Mouse (Mus musculus): ENCODE results near the gene Nlgn1. TPM values are rescaled to one million over a fixed set of nuclear protein-coding genes. Genes with fewer than 3 reads are reported as not detected.

The Nlgn1 gene
- total RNA-seq, 2 experiments from 2014 or later = not detected

DNA sequence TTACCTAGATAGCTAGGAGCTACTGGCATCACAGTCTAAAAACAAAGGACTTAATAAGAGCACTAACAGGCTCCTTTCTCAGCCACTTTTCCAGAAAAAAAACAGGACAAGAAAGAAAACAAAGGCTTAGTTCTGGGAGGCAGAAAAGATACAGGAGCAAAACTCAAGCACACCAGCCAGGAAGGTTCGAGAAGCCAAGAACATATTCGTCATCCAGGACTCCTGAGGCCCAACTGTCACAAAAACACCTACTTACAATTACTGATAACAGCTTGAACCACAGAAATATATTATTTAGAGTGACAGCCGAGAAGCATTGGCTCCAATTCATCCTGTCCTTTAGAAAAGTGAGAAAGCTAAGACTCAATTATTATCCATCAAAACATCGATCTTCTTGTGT lies 281.5 kb downstream of the Nlgn1 start:
- DNase-seq = no peak

DNA sequence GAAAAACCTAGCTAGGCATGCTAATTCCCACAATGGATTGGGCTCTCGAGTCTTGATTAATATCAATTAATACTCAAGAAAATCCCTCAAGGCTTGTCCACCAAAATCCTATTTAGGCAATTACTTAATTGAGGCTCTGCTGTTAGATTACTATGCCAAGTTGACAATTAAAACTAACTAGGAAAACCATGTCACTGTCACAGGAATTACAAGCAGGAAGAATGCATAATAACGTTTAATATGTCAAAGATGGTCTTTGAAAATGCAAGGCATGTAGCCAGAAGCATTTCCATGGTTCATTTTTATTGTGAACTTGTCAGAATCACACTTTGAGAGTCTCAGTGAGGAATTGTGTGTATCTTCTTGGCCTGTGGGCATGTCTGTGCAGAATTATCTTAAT lies 289.3 kb downstream of the Nlgn1 start:
- no peak for DNase-seq

DNA sequence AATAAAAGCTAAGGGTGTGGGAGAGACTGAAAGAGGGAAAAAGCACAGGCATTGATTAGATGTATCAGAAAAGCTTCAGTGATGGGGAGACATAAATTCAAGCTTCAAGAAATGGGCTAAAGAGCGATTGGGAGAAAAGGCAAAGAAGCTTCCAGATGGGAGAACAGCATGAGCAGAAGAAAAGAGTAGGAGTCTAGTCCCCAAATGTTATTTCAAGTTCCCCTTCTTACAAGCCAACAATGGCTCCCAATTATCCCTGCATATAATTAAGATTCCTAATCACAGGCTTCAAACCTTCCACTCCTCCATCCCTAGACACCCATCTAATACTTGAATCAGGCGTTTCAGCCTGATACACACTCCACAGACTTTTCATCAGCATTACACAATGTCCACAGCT lies 292.6 kb downstream of the Nlgn1 start:
- no peak for DNase-seq

DNA sequence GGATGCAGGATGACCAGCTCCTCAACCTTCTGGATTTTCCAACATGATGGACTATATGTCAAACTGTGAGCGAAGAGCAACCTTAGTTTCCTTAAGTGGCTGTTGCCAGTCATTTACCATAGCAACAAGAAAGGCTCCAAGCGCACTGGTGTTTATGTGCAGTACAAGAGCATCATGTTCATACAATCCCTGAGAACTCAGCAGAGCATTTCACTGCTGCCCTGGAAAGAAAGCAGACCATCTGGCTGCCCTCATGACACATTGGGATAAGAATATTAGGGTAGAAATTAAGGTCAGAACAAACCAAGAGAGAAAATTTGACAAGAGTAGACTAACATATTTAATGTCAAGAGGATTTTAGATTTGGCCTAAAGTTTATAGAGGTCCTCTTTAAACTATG lies 306.2 kb downstream of the Nlgn1 start:
- no peak for DNase-seq

DNA sequence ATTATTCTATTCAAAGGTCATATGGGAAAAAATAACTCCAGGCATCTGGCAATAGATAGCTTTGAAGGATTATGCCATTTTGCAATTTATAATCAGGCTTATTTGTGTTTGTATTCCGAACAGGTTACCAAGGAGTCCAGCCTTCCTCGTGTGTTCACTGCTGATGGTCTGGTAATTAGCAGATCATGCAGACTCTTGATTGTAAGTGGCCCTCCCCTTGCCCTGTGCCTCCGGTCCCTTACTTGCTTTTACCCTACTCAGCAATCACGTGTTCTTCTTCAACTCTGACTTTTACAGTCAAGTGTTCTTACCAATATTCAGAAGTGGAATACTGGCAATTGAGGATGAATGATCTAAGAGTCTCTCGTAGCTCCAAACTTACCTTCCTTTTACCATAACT lies 309.0 kb downstream of the Nlgn1 start:
- DNase-seq = no peak

GRCm38 (mm10) chr3:26021632-26022184 lies 310.6 kb downstream of the Nlgn1 start:
- no peak for DNase-seq

DNA sequence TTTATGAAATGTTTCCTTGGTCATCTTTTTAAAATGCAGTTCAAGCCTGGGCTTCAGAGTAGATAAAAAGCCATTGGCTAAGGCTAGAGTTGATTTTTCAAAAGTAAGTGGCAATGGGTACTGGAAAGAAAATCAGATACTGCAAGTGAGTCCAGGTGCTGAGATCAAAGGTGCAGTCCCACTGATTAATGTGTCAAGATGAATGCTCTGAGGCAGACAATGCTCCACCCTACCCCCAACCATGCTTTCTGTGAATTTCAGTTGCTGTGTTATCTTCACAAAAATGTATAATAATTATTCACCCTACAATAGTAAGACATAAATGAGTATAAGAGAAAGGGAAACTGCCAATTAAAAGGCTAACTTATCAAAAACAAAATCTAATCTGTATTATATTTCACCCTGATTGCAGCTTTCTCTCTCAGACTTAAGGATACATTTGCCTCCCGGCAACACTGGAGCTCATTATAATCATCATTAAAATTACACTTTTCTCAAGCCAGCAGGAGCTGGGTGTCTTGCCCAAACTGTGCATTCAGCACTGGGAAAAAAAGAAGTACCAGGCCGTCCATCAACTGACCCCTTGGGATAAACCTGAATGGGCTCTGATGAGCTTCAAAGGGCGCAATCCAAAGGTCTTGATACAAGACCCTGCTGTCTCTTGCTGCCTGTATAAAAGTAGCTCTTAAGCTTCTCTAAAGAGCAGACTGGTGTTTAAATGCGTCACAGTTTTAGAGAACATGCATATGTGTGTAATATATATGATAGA lies 320.8 kb downstream of the Nlgn1 start:
- DNase-seq = no peak

DNA sequence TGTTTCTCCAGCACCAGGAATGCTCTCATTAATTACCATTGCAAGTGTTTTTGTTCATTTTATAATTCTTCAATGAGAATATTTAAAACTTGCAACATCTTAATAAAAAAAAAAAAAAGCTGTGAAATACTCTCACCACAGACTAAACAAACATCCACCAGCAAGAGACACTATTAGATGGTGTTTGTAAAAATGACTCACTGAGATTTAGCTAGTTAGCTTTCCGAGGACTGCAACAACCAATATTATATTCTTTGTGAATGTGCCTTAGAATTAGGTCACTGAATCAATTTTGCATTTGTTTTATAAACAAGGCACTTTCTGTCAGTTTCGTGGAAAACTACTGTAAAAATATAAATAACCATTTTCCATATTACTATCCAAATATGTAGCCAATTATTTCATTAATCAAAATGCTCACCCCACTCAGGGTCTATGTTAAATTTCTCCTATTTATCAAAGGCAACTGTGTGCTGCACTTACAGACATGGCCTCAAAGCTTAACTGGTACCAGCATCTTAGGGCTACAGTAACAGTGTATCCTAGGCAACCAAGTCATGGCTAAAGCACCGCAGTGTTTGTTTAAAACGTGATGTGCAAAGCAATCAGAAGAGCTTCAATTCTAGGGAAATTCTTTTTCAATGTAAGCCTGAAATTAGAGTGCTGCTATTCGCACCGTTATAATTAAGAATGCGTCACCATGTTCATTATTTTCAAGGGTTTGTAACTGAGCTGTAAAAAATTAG lies 329.2 kb downstream of the Nlgn1 start:
- DNase-seq = no peak

DNA sequence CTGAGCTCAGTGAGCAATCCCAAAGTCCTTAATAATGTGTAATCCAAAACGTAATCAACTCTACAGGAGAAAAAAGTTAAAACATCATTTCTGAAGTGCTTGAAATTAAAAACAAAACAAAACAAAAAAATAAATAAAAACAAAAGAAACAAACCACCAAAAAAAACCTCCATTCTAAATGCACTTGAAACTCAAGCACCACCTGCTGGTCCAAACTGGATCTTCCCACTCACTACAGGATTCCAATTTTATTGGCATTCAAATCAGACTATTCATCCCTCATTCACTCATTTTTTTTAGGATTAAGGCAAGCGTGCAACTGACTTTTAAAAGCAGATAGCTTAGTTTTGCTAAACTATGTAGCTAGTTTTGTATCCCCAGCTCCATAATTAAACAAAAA lies 329.9 kb downstream of the Nlgn1 start:
- DNase-seq = no peak

DNA sequence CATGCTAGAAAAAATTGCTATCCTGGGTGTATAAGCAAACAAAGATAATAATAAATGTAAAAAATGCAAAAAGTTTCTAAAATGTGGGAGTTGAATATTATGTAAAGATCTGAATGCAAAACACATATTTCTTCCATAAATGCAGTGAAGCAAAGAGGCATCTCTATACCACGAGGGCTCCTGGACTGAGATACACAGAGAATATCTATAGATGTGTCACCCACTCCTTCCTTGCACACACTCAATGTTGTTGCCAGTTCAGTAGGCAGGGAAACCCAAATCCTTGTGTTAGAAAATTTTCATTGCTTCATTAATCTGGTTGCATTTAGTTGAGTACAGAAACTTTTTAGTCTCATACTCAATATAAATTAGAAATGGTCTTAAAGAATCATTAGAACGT lies 364.7 kb downstream of the Nlgn1 start:
- DNase-seq = no peak

DNA sequence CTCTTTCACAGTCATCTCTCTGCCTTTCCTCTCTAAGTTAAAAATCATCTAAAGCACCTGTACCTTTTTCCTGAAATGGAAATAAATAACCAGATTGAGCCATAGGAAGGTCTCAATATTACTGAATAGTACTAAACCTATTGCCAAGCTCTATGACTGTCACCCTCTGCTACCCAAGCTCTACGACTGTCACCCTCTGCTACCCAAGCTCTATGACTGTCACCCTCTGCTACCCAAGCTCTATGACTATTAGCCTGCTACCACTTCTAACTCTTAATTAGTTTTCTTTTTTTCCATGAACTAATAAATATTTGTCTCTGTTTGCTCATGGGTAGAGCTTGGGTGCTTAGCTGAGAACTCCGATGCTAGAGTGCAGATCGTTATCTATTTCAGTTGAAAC lies 368.0 kb downstream of the Nlgn1 start:
- no peak for DNase-seq

- no peak for DNase-seq
Measured at GRCm38 (mm10) chr3:25963568-25963967, 368.7 kb downstream of the Nlgn1 start.

- no peak for DNase-seq
Measured at GRCm38 (mm10) chr3:25916535-25916934, 415.7 kb downstream of the Nlgn1 start.

DNA sequence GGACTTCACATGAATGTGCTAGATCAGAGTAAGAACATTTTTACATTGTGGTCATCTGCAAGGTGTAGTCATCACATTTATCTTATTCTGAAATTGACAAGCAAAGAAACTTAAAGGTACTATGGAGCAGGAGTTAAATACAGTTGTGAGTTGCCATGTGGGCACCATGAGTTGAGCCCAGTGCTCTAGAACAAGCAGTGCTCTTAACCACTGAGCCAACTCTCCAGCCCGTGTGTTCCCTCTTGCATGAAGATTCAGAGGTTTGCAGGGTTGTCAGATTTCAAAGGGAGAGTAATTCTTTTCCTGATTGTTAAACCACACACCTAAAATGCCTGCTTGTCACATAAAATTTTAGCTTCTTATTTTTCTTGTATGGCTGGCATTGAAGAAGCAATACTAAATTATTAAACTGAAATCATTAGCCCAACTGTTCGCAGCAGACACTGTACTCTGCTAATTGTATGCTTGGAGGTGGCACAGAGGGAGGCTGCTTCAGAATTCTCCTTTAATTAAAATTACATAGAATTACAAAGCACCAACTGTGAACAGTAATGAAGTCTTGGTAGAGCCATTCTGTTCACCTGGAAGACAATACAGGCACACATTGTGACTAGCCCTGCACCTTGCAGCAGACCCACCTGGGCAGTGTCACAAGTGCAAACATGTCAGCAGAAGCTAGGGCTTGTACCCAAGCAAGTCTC lies 417.7 kb downstream of the Nlgn1 start:
- DNase-seq = no peak

DNA sequence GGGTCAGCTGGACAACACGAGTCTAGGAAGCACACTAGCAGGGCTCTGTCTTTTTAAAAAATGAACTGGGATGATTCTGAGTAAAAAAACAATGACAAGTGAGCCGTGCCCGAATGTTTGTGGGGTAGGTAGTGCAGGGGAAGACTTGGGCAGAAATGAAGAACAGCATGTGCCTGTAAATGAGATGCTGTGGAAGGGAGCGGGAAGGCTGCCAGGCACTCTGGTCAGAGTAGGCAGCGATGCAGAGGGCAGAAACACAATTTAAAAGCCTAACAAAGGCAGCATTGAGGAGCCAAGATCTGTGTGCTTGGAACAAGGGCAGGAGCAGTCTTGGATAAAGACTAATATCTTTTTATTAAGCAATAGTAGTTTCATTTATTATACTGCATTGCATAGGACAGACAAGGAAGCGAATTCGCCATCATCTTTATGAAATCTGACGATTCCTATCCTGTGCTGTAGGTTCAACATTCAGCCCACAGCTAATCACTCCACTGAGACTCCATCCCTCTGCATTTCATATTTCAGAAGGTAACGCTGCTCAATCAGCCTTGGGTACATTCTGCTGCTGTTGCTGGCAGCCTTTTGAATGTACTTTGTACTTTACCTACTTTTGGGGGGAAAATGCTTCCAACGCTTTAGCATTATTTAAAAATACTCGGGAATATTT lies 429.0 kb downstream of the Nlgn1 start:
- no peak for DNase-seq

DNA sequence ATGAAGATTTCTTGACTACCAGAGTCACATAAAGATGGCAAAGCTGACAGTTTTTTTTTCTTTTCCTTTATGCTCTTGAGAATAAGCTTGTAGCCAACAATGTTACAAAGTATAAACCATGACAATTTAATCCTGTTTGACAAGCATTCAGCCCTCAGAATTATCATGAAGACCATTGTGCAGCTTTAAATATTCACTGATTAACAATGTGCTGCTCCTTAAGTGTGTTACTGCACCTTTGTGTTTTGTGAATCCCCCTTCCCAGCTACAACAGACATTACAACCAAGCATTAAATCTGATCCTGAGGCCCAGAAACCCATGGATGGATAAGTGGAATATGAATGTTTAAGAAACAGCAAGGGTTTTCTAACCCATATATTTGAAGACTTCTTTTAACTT lies 434.8 kb downstream of the Nlgn1 start:
- DNase-seq = no peak

DNA sequence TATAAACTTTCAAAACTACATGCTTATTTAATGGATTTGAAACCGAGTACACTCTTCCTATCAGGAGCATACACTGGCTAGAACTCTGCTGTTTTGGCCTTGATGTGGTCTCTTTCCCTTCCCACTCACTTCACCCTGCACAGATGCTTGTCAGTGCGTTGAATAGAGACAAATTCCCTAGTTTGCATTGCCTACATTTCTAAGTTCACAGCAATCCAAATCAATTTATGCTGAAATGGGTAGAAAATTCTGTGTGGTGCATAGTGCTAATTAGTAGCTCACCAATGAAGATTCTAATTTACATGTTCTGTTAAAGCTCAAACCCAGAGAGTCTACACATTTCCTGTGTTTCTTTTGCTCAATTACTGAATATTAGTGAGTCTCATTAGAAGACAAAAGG lies 447.5 kb downstream of the Nlgn1 start:
- DNase-seq = no peak

DNA sequence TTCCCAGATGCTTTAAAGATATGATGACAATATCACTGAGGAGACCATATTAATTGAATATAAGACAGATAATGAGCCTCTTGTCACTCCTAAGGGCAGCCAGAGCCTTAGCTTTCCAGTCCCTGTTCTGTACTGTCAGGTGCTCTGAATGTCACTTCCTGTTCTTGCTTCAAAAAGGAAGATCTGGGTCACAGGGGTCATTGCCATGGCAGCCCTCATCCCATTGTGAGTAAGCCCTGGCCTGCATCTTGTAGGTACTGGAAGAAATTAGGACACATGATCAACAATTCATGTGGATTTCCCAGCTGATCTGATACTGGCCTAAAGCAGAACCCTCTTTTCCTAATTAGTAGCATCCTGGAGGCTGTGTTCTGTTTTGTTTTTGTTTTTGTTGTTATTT lies 463.1 kb downstream of the Nlgn1 start:
- no peak for DNase-seq

DNA sequence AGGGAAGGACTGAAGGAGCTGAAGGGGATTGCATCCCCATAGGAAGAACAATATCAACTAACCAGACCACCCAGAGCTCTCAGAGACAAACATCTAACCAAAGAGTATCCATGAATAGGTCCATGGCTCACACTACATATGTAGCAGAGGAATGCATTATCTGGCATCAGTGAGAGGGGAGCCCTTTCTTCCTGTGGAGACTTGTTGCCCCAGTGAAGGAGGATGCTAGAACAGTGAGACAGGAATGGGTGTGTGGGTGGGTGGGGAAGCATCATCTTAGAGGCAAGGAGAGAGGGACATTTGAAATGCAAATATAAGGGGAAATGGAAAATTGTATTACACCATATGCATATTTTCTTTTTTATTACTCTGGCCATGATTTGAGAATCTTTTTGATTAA lies 473.9 kb downstream of the Nlgn1 start:
- no peak for DNase-seq

DNA sequence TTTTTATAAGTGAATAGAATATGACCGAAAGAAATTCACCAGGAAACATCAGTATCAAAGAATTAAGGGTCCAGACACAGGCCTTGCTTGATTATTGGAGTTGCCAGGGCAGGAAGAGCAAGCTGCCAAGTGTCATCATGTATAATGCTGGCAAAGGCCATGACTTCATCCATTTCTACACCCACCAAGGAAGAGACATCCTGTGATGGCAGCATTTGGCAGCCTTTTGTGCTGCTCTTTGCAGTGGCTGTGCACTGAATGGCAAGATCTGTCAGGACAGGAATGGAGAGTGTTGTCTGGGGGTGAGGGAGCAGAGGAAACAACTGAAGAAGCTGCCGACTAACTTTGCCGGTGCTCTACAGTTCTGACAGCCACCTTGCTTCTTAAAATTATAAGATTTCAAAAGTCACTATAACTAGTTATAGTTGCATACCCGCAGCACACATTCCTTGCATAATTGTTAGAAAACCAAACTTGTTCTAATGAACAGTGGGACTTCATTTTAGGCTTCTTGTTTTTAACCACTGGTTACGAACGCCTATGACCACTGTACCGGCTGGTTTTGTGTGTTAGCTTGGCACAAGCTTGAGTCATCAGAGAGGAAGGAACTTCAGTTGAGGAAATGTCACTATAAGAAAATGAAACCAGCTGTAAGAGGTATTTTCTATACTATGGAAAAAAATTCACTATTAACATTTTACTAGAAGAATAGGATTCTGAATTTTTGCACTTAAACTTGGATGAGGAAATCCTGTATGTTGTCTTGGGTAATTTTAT lies 487.4 kb downstream of the Nlgn1 start:
- DNase-seq = no peak

GRCm38 (mm10) chr3:25830237-25830636 lies 502.0 kb downstream of the Nlgn1 start:
- no peak for DNase-seq

DNA sequence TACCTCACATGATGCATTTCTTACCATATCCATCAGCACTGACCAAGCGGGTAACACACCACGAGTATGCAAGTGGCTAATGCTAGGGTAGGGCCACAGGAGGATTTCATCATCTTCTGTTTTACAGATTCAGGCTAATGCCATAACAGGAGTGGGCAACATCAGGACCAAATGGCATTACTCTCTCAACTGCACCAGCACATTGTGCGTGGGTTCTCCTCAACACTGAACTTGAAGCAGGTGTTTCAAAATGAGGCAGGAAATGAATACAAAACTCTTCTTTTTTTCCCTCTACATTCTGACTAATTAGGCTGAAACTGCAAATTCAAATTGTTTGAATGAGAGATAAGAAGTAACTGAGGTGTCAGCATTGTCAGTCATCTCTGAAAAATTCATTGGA lies 518.9 kb downstream of the Nlgn1 start:
- DNase-seq = no peak

All from heart, adult 18-20 months (tissue).